Mouse (Mus musculus) small intestine, adult 2 months (tissue): ENCODE data around the gene Dctn2. TPM values are rescaled to one million over a fixed set of nuclear protein-coding genes. Genes with fewer than 3 reads are reported as not detected.
"Not testable (repeated sequence)": the region's sequence is repeated elsewhere in the genome, so short reads cannot be mapped to it uniquely, and the experiment has no call there.

Source experiments
- H3K27ac ChIP-seq: fragments of 200-500 bp; 2 replicates; pipeline ENCODE4 v1.5.1; 2012; ENCODE audit warnings: low read depth, low read length, control low read depth, inconsistent platforms; ENCODE audit not compliant: insufficient read depth
- H3K27me3 ChIP-seq: fragments of 200-500 bp; 2 replicates; pipeline ENCODE4 v1.6.1; 2012; ENCODE audit warnings: mild to moderate bottlenecking, moderate library complexity, low read length, inconsistent platforms; ENCODE audit not compliant: control insufficient read depth, insufficient read depth
- H3K36me3 ChIP-seq: fragments of 200-500 bp; 2 replicates; pipeline ENCODE4 v1.6.1; 2012; ENCODE audit warnings: mild to moderate bottlenecking, low read length, control low read depth, inconsistent platforms; ENCODE audit not compliant: control insufficient read depth, insufficient read depth
- H3K4me1 ChIP-seq: fragments of 200-500 bp; 2 replicates; pipeline ENCODE4 v1.6.1; 2012; ENCODE audit warnings: low read length, inconsistent platforms, mixed read lengths; ENCODE audit not compliant: control insufficient read depth, insufficient read depth, insufficient read length
- H3K4me3 ChIP-seq: fragments of 200-500 bp; 2 replicates; pipeline ENCODE4 v1.5.1; 2012; ENCODE audit warnings: low read depth, mild to moderate bottlenecking, control low read depth, inconsistent platforms, low read length, moderate library complexity
- CTCF ChIP-seq: fragments of 200-500 bp; IDR thresholded peaks from 2 replicates; pipeline ENCODE4 v1.5.1; 2012; ENCODE audit warnings: low read depth, mild to moderate bottlenecking, control low read depth, inconsistent platforms, low read length, moderate library complexity, mixed read lengths; ENCODE audit not compliant: insufficient replicate concordance, insufficient read length; ENCODE audit errors: extremely low read depth
- POLR2A ChIP-seq: fragments of 200-500 bp; IDR thresholded peaks from 2 replicates; pipeline ENCODE4 v1.6.1; 2012; ENCODE audit warnings: low read depth, mild to moderate bottlenecking, control low read depth, inconsistent platforms, low read length, moderate library complexity
- WGBS: fragments of 180-500 bp; shearing (Covaris S2); methylation state at CpG from one replicate; pipeline ENCODE4 v1.1.7; 2018; 5-methylcytosine and 5-hydroxymethylcytosine counted together
- polyA plus RNA-seq: library from polyadenylated mRNA; depleted of rRNA; stranded (reverse); fragments of >200 nt; gene quantifications from 2 replicates; pipeline ENCODE4 v1.2.3, GENCODE M21; 2012

The Dctn2 gene
- polyA plus RNA-seq, 1 experiment: 190 TPM

GRCm38 (mm10) chr10:127303136-127303535, 37.0 kb downstream of the Dctn2 start:
- peaks cover 69% of the 10 kb centered on the region for H3K36me3 ChIP-seq
- no peak overlapping the region for H3K4me3 ChIP-seq
- 88% methylated on average over 11 of the region's 11 CpGs for WGBS
- no peak overlapping the region for H3K27ac ChIP-seq
- TF ChIP-seq CTCF: no peak
- no peak for TF ChIP-seq POLR2A
- no peaks in the 10 kb centered on the region for H3K4me1 ChIP-seq
- no peaks in the 10 kb centered on the region for H3K27me3 ChIP-seq

GRCm38 (mm10) chr10:127309167-127309566, 43.0 kb downstream of the Dctn2 start:
- H3K4me1 ChIP-seq, H3K27me3 ChIP-seq, H3K27ac ChIP-seq, H3K4me3 ChIP-seq: not testable (repeated sequence)
- 90% methylated on average over 3 of the region's 3 CpGs for WGBS
- peaks cover 36% of the 10 kb centered on the region for H3K36me3 ChIP-seq

GRCm38 (mm10) chr10:127310523-127311475, 44.6 kb downstream of the Dctn2 start:
- peak overlapping the region; percentile 78 for H3K4me3 ChIP-seq
- TF ChIP-seq CTCF (no peak), POLR2A (no peak)
- no peaks in the 10 kb centered on the region for H3K27me3 ChIP-seq
- no peaks in the 10 kb centered on the region for H3K4me1 ChIP-seq
- 20% methylated on average over 23 of the region's 23 CpGs for WGBS
- peaks cover 25% of the 10 kb centered on the region for H3K36me3 ChIP-seq
- H3K27ac ChIP-seq: peak overlapping the region; percentile 57; the same call in 1 of the 2 replicates

- under 1% methylated on average over 65 of the region's 65 CpGs for WGBS
- H3K36me3 ChIP-seq: peaks cover 17% of the 10 kb centered on the region
Observed at GRCm38 (mm10) chr10:127311476-127312355, 45.5 kb downstream of the Dctn2 start, which contains the start of gene Mars. Gene Mars (minus strand): TSS chr10:127311786.

GRCm38 (mm10) chr10:127312356-127312676, 46.1 kb downstream of the Dctn2 start:
- Histone ChIP-seq H3K4me3 (peak overlapping the region; percentile 78), H3K4me1 (no peaks in the 10 kb centered on the region), H3K27ac (peak overlapping the region; percentile 70), H3K36me3 (peaks cover 14% of the 10 kb centered on the region), H3K27me3 (no peaks in the 10 kb centered on the region)
- 0% methylated on average over 4 of the region's 4 CpGs for WGBS
- TF ChIP-seq POLR2A (no peak; the same call in 1 of the 2 replicates), CTCF (peak; percentile 74; the same call in 1 of the 2 replicates)

More at GRCm38 (mm10) chr10:127311476-127312355, 45.5 kb downstream of the Dctn2 start, which contains the start of gene Mars:
- Histone ChIP-seq H3K4me3 (peak within 1 kb of the TSS; percentile 78), H3K27ac (peak within 1 kb of the TSS; percentile 70), H3K27me3 (no peaks in the 10 kb centered on the region), H3K4me1 (no peaks in the 10 kb centered on the region)
- TF ChIP-seq CTCF (no peak), POLR2A (peak; percentile 62; the same call in 1 of the 2 replicates)

- WGBS: 35% methylated on average over 4 of the region's 4 CpGs
Observed at GRCm38 (mm10) chr10:127312858-127313257, 46.7 kb downstream of the Dctn2 start.

GRCm38 (mm10) chr10:127313516-127313915, 47.3 kb downstream of the Dctn2 start:
- H3K36me3 ChIP-seq, H3K4me1 ChIP-seq, H3K27ac ChIP-seq, H3K4me3 ChIP-seq, H3K27me3 ChIP-seq: not testable (repeated sequence)
- 91% methylated on average over 5 of the region's 5 CpGs for WGBS

More at GRCm38 (mm10) chr10:127312858-127313257, 46.7 kb downstream of the Dctn2 start:
- no peaks in the 10 kb centered on the region for H3K27me3 ChIP-seq
- peaks cover 10% of the 10 kb centered on the region for H3K36me3 ChIP-seq
- H3K27ac ChIP-seq: no peak overlapping the region
- no peaks in the 10 kb centered on the region for H3K4me1 ChIP-seq
- TF ChIP-seq POLR2A (no peak), CTCF (no peak)
- no peak overlapping the region for H3K4me3 ChIP-seq

GRCm38 (mm10) chr10:127314950-127315349, 48.8 kb downstream of the Dctn2 start:
- H3K4me1 ChIP-seq, H3K27ac ChIP-seq, H3K4me3 ChIP-seq, H3K27me3 ChIP-seq, H3K36me3 ChIP-seq: not testable (repeated sequence)
- 71% methylated on average over 1 of the region's 1 CpGs for WGBS
